Mouse (Mus musculus): ENCODE results near the gene Nrip1. TPM values are rescaled to one million over a fixed set of nuclear protein-coding genes. Genes with fewer than 3 reads are reported as not detected.

The Nrip1 gene
- polyA plus RNA-seq, 1 experiment from 2014 or later = 37.2 TPM

DNA sequence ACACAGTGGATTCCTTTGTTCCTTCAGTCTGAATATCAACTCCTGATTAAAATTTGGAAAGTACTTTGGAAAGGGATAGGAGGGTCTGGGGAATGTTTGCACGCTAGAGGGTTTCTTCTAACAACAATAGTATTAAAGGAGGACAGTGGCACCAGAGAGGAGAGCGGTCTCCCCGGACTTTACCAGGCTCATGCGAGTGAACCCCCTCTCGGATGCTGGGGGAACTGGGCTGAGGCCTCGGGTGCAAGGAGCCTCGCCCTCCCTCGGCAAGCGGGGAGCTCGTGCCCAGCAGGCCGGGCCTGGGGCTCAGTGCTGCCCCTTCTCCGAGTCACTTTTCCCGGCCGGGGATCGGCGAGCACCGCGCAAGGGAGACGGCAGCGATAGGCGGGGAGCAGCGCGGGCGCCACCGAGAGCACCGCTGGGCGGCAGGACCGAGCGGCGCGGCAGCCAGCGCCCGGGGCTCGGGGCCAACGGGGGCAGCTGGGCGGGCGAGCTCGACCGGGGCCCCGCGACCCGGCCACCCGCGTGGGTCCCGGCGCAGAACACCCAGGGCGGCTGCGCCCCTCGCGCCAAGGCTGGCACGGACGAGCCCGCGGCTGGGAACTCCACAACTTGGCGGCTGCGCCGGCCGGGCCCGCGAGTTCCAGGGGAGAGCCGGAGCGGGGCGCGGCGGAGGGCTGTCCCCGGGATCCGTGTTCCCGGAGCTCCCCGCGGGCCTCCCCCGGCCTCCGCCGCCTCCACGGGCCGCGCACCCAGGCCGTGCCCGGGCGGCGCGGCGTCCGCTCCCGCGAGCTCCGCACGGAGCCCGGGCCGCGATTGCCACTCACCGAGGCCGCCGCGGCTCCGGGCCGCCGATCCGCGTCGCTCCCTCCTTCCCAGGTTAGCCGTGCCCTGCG lies 1.3 kb downstream of the Nrip1 start:
- ATAC-seq (ENCODE audit: insufficient number of reproducible peaks, insufficient read depth, low FRiP score, low TSS enrichment, low read depth) = peak; percentile 58
- Histone ChIP-seq H3K27me3 (no peaks in the 10 kb centered on the region), H3K4me2 (peak overlapping the region; percentile 71), H3K4me1 (replicated peaks) (peaks cover 19% of the 10 kb centered on the region), H3K9ac (replicated peaks) (peak overlapping the region; percentile 97), H3K4me3 (replicated peaks) (peak overlapping the region; percentile 87), H3K36me3 (no peaks in the 10 kb centered on the region; the same call in 1 of the 2 replicates), H3K9me3 (no peaks in the 10 kb centered on the region), H3K27ac (peak overlapping the region; percentile 99)
- under 1% methylated on average over 77 of the region's 102 CpGs for WGBS

DNA sequence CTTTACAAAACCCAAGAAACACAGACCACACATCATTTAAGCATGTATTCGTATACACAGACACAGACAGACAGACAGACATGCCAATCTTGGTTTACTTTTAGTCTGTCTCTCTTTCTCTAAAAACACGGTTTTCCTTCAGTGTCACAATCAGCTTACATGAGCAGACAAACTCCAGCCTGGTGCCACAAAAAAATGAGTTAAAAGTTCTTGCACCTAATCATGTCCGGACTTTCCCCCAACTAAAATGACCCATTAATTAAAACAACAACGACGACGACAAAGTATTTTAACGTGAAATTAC lies 2.1 kb downstream of the Nrip1 start:
- peak overlapping the region; percentile 87 for H3K4me3 ChIP-seq (replicated peaks)
- no peak for ATAC-seq (ENCODE audit: insufficient number of reproducible peaks, insufficient read depth, low FRiP score, low TSS enrichment, low read depth)
- under 1% methylated on average over 7 of the region's 7 CpGs for WGBS
- H3K4me2 ChIP-seq = peak overlapping the region; percentile 71
- no peaks in the 10 kb centered on the region; the same call in 1 of the 2 replicates for H3K36me3 ChIP-seq
- H3K27ac ChIP-seq = peak overlapping the region; percentile 99; the same call in 1 of the 2 replicates
- no peaks in the 10 kb centered on the region for H3K9me3 ChIP-seq
- H3K4me1 ChIP-seq (replicated peaks) = peaks cover 22% of the 10 kb centered on the region
- H3K27me3 ChIP-seq = no peaks in the 10 kb centered on the region
- peak overlapping the region; percentile 97 for H3K9ac ChIP-seq (replicated peaks)

DNA sequence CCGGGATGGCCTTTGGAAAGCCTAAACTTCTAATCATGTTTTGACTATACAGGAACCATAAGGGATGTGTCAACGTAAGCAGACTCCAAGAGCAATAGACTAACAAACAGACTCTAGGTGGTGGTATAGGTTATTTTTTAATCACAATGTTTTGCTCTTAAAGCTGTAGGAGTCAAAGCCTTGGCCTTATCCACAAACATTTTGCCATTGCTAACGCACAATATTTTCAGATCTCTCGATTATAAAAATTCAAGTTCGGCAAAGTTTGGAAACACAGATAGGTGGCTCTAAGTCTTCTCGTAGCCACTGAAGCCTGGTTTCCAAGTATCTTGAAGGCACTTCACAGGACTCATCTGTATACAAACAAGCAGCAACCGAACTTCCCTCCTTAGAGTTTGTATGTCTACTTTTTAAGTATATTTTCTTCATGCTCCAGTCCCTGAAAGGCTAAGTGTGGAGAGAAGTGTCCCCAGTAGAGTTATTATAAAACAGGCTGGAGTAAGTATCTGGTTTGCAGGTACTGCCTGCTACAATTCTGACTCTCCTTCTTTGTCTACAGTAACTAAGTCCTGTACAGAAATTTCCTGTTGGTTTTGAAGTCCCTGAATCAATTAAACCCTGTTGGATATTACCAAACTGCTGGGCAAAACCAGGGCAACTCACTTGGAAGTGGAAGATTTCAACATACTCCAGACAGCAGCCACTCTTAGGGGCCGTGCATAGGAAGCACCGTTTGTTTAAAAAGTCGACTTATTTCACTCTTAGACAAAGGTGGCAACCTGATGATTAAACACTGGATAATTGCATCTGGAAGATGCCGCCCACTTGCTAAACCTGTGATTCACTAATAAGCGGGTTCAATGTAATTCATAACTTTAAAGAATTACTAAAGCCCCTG lies 2.7 kb downstream of the Nrip1 start:
- peak overlapping the region; percentile 87 for H3K4me3 ChIP-seq (replicated peaks)
- no peak for ATAC-seq (ENCODE audit: insufficient number of reproducible peaks, insufficient read depth, low FRiP score, low TSS enrichment, low read depth)
- peak overlapping the region; percentile 97 for H3K9ac ChIP-seq (replicated peaks)
- no peaks in the 10 kb centered on the region for H3K9me3 ChIP-seq
- peaks cover 22% of the 10 kb centered on the region for H3K4me1 ChIP-seq (replicated peaks)
- H3K27me3 ChIP-seq = no peaks in the 10 kb centered on the region
- H3K36me3 ChIP-seq = no peaks in the 10 kb centered on the region; the same call in 1 of the 2 replicates
- no peak overlapping the region for H3K27ac ChIP-seq
- peak overlapping the region; percentile 71 for H3K4me2 ChIP-seq
- 35% methylated on average over 12 of the region's 12 CpGs for WGBS

DNA sequence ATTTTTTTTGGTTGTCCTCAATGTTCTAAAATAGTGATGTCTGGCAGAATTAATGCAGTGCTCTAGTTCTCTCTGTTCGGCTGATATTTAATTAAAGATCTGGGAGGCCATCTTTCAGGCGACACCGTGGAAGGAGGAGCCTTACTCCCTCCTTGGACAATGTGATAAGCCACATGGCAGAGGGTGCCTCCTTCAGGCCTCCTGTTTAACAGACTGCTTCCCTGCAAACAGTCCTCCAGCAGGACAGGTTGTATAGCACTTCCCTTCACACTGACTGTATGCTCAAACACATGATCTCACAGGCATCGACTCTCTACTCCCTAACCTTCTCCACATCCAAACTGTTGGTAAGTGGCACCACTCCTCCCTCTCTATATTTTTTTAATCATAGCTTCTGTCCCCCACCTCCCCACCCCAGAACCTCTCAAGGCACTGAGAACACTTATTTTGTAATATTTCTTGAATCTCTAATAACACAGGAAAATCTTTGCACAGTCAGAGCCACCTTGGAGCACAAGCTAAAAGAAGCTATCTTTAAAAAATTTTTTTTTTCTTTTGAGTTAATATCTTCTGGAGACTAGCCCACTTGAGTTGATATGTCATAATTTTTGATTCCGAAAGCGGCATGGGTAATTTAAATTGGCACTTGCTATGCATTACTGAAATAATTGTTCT lies 3.4 kb downstream of the Nrip1 start:
- no peak overlapping the region for H3K9ac ChIP-seq (replicated peaks)
- no peak overlapping the region; the same call in 1 of the 2 replicates for H3K4me3 ChIP-seq (replicated peaks)
- no peaks in the 10 kb centered on the region for H3K9me3 ChIP-seq
- WGBS = 38% methylated on average over 6 of the region's 6 CpGs
- no peaks in the 10 kb centered on the region for H3K27me3 ChIP-seq
- no peak overlapping the region for H3K27ac ChIP-seq
- peak overlapping the region; percentile 71 for H3K4me2 ChIP-seq
- ATAC-seq (ENCODE audit: insufficient number of reproducible peaks, insufficient read depth, low FRiP score, low TSS enrichment, low read depth) = no peak
- peaks cover 27% of the 10 kb centered on the region for H3K4me1 ChIP-seq (replicated peaks)
- no peaks in the 10 kb centered on the region; the same call in 1 of the 2 replicates for H3K36me3 ChIP-seq

DNA sequence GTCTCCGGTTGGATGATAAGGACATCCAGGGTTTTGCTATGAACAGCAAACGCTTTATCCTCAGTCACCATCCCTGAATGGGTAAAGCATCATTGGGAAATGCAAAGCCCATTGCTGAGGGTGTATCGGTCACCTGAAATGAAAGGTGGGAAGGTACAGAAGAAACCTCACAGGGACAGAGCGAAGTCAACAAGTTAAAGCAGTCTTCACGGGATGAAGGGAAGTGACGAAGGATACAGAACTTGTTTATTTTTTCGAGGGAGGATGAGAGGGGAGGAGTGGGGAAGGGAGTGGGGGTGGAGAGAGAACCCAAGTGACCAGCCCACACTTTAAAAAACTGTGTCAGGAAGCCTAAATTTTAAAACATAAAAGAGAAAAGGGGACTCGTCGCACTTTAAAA lies 4.4 kb downstream of the Nrip1 start:
- Histone ChIP-seq H3K27ac (no peak overlapping the region), H3K4me1 (replicated peaks) (peaks cover 33% of the 10 kb centered on the region), H3K4me3 (replicated peaks) (no peak overlapping the region), H3K4me2 (no peak overlapping the region), H3K9me3 (no peaks in the 10 kb centered on the region), H3K36me3 (no peaks in the 10 kb centered on the region; the same call in 1 of the 2 replicates), H3K9ac (replicated peaks) (no peak overlapping the region), H3K27me3 (no peaks in the 10 kb centered on the region)
- no peak for ATAC-seq (ENCODE audit: insufficient number of reproducible peaks, insufficient read depth, low FRiP score, low TSS enrichment, low read depth)
- WGBS = 76% methylated on average over 9 of the region's 9 CpGs

DNA sequence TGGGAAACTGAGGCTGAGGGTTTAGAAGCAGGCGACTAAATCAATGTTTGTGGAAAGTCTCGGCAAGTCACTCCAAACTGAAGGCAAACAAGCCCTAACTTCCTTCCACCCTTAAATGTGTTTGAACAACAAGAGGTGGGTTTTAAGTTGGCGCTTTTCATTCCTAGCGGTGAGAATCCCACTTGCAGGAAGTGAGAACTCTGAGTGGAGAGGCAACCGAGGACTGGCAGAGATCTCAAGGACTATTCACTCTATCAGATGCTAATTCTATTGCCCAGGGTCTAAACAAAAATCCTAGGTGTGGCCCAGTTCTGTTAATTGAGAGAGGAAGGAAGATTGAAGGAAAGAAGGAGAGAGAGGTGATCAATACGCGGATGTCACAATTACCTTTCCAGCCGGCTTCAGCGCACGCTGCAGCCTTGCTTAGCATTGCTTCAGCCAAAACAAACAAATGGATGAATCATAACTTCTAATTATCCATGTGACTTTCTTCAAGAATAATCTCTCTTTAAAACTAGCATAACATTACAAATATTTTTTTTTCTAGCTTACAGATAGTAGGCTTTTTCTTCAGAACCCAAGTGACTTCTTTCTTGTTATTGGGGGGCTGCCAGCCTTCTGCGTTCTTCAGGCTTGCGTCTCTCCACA lies 6.2 kb downstream of the Nrip1 start:
- H3K27me3 ChIP-seq = no peaks in the 10 kb centered on the region
- no peaks in the 10 kb centered on the region for H3K9me3 ChIP-seq
- no peaks in the 10 kb centered on the region; the same call in 1 of the 2 replicates for H3K36me3 ChIP-seq
- no peak overlapping the region for H3K4me3 ChIP-seq (replicated peaks)
- 90% methylated on average over 12 of the region's 12 CpGs for WGBS
- H3K4me2 ChIP-seq = no peak overlapping the region
- H3K9ac ChIP-seq (replicated peaks) = no peak overlapping the region
- peaks cover 33% of the 10 kb centered on the region for H3K4me1 ChIP-seq (replicated peaks)
- no peak for ATAC-seq (ENCODE audit: insufficient number of reproducible peaks, insufficient read depth, low FRiP score, low TSS enrichment, low read depth)
- no peak overlapping the region for H3K27ac ChIP-seq

DNA sequence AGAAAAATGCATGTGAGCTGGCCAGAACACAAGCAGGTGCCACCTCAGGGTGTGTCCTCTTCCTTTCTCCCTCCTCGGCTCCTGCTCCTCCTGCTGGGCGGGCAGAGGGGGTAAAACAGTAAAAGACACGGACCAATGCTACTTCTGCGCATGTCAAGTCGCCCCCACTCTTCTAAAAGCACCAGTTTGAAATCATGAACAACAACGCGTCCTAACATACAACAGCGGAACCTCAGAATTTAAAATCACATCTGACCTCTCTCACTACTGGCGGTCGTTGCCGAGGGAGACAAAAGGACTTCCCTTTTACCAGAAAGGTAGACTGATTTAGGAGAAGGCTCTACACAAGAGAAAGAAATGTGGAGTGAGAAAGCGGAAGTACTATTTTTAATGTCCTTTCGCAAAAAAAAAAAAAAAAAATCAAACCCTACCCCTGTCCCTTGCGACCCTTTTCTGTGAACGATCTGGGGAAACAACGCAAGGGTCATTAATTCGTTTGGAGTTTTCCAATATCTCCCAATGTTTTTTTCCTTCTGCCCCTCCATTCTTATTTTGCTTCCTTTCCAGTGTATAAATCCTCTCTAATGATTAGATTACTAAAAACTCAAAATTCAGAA lies 7.7 kb downstream of the Nrip1 start:
- Histone ChIP-seq H3K4me2 (no peak overlapping the region), H3K9ac (replicated peaks) (no peak overlapping the region), H3K36me3 (no peaks in the 10 kb centered on the region; the same call in 1 of the 2 replicates), H3K4me3 (replicated peaks) (no peak overlapping the region), H3K4me1 (replicated peaks) (peaks cover 26% of the 10 kb centered on the region), H3K9me3 (no peaks in the 10 kb centered on the region), H3K27ac (no peak overlapping the region), H3K27me3 (no peaks in the 10 kb centered on the region)
- ATAC-seq (ENCODE audit: insufficient number of reproducible peaks, insufficient read depth, low FRiP score, low TSS enrichment, low read depth) = no peak
- 82% methylated on average over 17 of the region's 17 CpGs for WGBS

DNA sequence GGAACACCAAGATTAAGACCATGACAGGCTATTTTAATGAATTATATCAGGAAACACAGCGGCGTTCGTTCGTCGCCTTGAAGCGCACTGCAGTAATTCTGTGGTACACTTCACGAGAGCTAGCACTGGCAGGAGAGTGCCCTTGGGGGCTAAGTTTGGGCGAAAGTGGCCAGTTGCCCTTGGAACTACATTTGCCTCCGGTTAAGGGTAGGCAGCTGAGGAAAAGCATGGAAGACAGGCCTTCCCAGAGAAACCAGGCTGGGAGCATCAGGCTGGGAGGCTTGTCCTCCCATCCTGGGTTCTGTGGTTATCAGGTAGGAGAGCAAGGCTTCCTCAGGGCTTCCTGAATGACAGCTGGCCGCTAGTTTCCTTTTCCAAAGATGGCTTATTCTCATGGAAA lies 8.4 kb downstream of the Nrip1 start:
- no peak overlapping the region for H3K27ac ChIP-seq
- 74% methylated on average over 10 of the region's 10 CpGs for WGBS
- no peak overlapping the region for H3K4me3 ChIP-seq (replicated peaks)
- ATAC-seq (ENCODE audit: insufficient number of reproducible peaks, insufficient read depth, low FRiP score, low TSS enrichment, low read depth) = no peak
- H3K9ac ChIP-seq (replicated peaks) = no peak overlapping the region
- H3K36me3 ChIP-seq = no peaks in the 10 kb centered on the region; the same call in 1 of the 2 replicates
- peaks cover 22% of the 10 kb centered on the region for H3K4me1 ChIP-seq (replicated peaks)
- no peaks in the 10 kb centered on the region for H3K27me3 ChIP-seq
- no peaks in the 10 kb centered on the region for H3K9me3 ChIP-seq
- no peak overlapping the region for H3K4me2 ChIP-seq

DNA sequence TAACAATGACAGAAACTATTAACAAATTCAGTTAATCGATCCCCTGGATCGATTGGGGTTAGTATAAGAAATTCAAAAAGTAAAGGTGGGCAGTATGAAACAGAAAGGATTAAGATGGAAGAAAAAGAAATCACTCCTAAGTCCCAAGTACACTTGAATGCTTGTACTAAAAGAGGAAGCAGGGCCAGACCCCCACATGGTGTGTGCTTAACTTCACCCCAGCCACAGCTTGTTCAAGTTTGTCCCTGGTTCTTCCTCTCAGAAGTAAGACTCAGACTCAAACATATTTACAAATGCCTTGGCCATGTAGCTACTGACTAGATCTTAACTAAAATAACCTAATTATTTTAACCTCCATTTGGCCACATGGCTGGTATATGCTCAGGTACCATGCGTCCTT lies 10.0 kb downstream of the Nrip1 start:
- H3K9ac ChIP-seq (replicated peaks) = no peak overlapping the region
- H3K4me3 ChIP-seq (replicated peaks) = no peak overlapping the region
- no peak overlapping the region for H3K27ac ChIP-seq
- no peaks in the 10 kb centered on the region; the same call in 1 of the 2 replicates for H3K36me3 ChIP-seq
- no peak overlapping the region for H3K4me2 ChIP-seq
- H3K4me1 ChIP-seq (replicated peaks) = peaks cover 21% of the 10 kb centered on the region
- WGBS = 90% methylated on average over 3 of the region's 3 CpGs
- no peaks in the 10 kb centered on the region for H3K27me3 ChIP-seq
- no peaks in the 10 kb centered on the region for H3K9me3 ChIP-seq
- ATAC-seq (ENCODE audit: insufficient number of reproducible peaks, insufficient read depth, low FRiP score, low TSS enrichment, low read depth) = no peak

DNA sequence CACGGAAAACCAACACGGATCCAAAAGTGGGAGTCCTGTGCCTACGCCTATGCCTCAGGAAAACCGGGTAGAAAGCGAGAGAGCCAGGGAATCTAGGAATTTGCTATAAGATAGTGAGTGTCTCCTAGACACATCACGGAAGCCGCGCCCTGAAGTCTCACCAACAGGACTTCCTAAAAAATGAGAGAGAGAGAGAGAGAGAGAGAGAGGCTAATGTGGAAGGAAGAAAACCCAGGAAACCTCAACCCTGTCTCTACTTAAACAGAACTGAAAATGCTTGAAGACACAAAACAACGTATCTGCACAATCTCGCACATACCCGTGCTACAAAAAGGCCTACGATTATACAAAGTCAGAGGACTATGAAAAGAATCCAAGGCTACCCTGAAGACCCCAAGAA lies 10.6 kb downstream of the Nrip1 start:
- H3K9ac ChIP-seq (replicated peaks) = no peak overlapping the region
- H3K4me2 ChIP-seq = no peak overlapping the region
- H3K9me3 ChIP-seq = no peaks in the 10 kb centered on the region
- no peaks in the 10 kb centered on the region for H3K27me3 ChIP-seq
- H3K4me1 ChIP-seq (replicated peaks) = peaks cover 27% of the 10 kb centered on the region
- H3K27ac ChIP-seq = no peak overlapping the region
- H3K4me3 ChIP-seq (replicated peaks) = no peak overlapping the region
- no peak for ATAC-seq (ENCODE audit: insufficient number of reproducible peaks, insufficient read depth, low FRiP score, low TSS enrichment, low read depth)
- no peaks in the 10 kb centered on the region; the same call in 1 of the 2 replicates for H3K36me3 ChIP-seq
- WGBS = 96% methylated on average over 12 of the region's 12 CpGs
